Mouse (Mus musculus) left cerebral cortex, postnatal 36 days (tissue): Measurements from ENCODE around the gene Trpm3. TPM values are rescaled to one million over a fixed set of nuclear protein-coding genes. Genes with fewer than 3 reads are reported as not detected.
A peak's percentile ranks its signal among the peaks of the same experiment; 100 is the strongest.

Experiments
- DNase-seq, 2 experiments: peaks; one replicate each; pipeline ENCODE4 v3.0.0; 2021 to 2022; ENCODE audit warnings: low spot score in 2 of 2, mixed read lengths in 1 of 2
- intact Hi-C: fragments of 180-260 bp; cut with DNase I; formaldehyde crosslinking; loops from one replicate; pipeline ENCODE4 v1.15.1; 2025
- total RNA-seq, 2 experiments: library from RNA; stranded (reverse); gene quantifications; 2 replicates each; pipeline ENCODE4 v1.2.3; 2021

Gene Trpm3
- total RNA-seq, 2 experiments from 2014 or later: 26.6 to 37.4 TPM

DNA sequence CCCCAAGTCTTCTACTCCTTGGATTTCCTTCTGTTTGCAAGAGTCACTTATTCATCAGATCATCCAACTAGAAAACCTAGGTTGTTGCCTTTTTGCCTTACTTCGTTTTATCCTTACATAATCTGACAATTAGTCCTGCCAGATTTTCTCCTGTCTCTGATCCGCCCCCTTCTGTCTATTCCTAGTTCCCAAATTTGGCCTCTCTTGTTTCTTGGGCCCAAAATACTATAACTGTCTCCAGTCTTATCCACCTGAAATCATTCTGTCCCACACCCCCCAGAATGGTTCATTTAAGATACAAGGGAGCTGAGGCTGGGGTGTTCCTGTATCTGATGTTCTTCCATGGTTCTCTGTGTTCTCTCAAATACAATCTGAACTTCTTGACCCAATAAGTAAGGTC is 318.1 kb downstream of the Trpm3 start:
- no peak for DNase-seq
- intact Hi-C loops: no loop called here

DNA sequence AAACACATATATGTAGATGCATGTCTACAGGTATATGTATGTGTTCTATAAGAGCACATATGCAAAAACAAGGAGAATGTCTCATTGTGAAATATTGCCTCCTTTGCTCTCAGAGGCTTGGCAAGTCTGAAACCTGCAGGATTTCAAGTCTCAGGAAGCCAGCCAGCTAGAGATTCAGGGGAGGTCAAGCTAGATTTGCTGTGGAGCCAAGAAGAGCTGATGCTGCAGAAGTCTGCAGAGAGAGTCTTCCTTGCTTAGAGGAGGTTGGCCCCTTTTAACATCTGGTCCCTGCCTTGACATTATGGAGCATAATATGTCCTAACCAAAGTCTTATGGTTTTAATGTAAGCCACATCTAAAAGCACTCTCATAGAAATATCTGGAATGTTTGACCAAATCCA is 323.2 kb downstream of the Trpm3 start:
- DNase-seq: no peak
- intact Hi-C loops: loop anchor here (5.0 to 10.0 kb wide), 2 partner anchors 120 to 143 kb away; no protein-coding TSS in a partner anchor

DNA sequence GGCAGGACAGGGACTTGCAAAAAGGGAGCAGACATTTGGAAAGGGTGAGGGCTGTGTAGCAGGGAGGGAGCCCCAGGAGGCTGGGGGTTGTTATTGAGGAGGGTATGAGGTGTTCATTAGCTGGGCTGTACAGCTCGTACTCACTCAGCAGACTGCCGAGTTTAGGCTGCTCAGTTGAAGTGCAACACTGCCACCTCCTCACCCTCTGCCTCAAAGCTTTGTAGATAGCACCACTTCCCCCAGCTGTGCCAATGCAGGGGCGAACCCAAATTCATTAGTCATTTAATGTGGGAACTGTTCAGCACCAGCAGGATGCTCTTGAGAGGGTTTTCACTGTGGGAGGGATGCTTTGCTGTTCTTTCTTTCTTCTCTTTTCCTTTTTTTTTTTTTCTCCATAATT is 324.7 kb downstream of the Trpm3 start:
- intact Hi-C loops: loop anchor here (5.0 to 10.0 kb wide), 2 partner anchors 121 to 141 kb away; no protein-coding TSS in a partner anchor
- DNase-seq: peak; percentile 75 to 76

DNA sequence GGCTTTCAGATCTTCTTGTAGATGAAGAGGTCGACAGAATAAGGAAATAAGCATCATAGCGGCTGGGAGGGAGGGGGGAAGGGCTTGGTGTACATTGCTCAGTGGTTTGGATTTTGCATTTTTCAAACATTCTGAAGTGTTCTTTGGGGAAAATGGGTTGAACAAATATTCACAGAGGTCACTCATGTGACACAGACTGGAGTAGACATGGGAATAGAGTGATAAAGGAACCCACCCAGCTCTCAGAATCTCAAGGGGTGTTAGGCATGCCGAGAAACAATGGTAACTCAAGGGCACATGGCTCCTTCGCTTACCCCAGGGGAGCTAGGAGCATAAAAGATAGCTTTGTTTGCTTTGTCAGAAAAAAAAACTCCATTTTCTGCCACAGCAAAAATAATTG is 330.8 kb downstream of the Trpm3 start:
- intact Hi-C loops: loop anchor here (10.0 kb wide), 1 partner anchor 135 kb away; no protein-coding TSS in a partner anchor
- no peak for DNase-seq

DNA sequence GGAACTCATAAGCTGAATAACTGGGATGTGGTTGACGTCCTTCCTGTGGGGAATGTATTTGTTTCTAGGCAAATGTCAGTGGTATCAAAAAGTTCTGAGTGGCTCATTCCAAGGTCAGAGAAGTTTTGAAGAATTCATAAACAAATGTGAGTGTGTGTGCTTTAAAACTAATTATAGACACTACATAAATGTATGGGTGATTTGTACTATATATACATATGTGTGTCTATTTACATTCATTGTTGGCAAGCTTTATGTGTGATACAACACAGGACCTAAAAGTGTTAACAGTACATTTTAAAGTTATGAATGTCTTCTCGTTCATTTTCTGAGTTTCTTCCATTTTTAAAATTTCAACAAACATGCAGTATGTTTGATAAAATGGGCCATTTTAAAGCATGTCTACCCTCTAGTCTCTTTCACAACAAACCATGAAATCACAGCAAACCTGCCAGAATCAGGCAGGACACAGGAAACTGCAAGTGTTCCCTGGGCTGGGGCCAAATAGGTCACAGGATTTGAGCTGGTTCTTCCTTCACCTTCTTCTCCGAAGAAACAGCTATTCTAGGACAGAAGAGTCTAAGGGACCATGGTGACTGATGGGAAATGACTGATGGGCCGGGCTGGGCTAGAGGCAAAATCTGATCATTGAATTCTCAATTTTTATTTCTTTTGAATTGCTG is 334.3 kb downstream of the Trpm3 start:
- intact Hi-C loops: no loop called here
- no peak for DNase-seq

DNA sequence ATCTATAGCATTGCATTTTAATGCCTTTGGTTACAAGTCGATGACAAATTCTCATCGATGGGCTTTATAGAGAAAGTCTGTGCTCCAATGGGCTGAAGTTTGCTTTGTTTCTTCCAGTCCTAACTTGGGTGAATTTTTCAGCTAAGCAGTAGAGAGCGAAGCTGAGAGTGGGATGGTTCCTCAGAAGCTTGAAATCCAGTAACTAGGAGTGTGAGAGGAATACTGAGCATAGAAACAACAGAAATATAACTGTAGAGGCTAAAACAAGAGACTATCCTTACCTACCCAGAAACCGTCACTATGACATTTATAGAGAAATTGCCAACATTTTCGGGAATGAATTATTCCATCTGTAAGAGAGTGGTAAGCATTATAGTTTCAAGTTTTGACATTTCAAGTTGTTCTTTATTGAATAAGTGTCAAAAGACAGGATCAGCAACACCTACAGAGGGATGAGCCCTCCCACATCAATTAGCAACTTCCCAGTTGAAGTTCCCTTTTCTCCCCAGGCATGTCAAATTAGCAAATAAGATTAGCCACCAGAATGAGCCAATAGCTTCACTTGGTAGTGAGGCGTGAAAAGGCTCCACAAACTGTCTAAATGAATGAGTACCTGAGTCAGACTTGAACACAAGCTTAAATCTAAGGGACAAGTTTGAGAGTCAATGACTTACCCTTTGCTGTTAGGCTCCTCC is 339.6 kb downstream of the Trpm3 start:
- intact Hi-C loops: no loop called here
- DNase-seq: no peak

DNA sequence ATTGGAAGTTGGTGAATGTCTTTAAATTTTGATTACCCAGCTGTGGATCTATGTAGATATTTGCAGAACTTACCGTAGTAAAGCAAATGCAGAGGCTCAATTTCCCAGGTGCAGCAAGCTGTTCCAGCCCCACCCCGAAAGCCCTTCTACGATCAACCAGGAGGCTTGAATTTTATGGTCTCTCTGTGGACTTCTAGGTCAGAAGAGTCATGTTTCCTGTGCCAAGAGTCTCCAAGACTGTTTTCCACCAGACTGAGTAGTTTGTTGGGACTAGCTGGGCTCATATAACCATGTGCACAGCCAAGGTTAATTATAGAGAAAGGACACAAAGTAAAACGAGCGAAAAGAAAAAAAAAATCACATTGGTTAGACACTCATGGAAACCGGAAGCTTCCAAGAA is 364.6 kb downstream of the Trpm3 start:
- intact Hi-C loops: no loop called here
- no peak for DNase-seq

DNA sequence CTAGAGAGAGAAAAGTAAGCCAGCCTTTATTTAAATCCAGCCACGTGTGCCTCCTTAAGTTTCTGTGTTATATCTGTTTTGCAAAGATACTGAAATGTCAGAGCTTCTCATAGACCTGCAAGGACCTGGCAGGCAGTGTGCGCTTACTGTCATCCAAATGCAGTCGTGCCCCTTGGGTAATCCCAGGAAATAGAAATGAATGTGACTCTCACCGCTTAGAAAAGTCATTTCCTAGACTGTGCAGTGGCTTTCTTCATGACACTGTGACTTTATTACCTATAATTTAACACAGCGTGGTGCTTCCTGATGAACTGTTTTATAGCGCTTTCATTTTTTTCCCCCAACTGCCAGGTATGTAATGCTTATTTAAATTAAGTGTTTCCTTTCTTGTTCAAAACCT is 379.7 kb downstream of the Trpm3 start:
- no peak for DNase-seq
- intact Hi-C loops: no loop called here

DNA sequence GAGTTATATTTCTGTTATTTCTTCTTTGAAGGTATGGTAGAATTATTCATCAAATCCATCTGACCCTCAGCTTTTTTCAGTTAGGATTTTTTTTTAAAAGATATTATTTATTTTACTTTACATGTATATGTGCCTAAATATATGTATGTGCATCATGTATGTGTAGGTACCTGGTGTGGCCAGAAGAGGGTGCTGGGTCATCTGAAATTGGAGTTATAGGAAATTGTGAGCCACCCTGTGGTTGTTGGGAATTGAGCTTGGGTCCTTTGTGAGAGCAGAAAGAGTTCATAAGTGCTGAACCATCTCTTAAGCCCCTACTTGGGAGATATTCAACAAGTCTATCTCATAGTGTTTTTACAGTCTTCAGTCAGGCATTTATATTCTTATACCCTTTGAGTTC is 389.1 kb downstream of the Trpm3 start:
- intact Hi-C loops: no loop called here
- no peak for DNase-seq

DNA sequence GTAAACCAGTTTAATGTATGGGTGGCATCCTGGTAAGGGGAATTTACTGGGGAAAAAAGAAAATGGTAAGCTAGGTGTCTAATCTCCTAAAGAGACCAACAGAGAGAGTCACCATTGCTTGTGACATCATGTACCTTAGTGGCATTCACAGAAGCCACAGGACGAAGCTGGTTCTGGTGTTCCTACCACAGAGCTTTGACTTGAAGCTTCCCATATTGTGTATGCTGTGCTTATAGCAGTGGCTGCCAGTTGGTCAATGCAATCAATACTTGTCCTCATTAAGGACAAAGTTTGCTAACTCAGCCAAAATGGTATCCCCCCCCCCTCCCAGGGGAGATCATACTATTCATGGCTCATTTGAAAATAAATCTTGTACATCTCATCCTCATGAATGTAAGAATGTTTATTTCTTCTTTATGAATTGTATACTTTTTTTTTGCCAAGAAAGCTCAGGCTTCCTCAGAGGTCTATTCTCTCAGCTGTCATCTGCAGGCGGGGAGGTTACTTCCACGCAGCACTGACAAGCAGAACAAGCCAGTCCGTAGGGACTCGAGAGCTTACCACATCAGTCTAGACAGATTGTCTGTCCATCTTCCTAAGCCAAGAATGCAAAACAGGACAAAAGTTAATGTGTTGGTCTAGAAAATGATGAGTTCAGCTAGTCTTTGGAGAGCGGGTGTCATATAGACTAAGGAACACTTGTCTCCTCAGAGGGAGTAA is 404.3 kb downstream of the Trpm3 start:
- DNase-seq: no peak
- intact Hi-C loops: no loop called here

DNA sequence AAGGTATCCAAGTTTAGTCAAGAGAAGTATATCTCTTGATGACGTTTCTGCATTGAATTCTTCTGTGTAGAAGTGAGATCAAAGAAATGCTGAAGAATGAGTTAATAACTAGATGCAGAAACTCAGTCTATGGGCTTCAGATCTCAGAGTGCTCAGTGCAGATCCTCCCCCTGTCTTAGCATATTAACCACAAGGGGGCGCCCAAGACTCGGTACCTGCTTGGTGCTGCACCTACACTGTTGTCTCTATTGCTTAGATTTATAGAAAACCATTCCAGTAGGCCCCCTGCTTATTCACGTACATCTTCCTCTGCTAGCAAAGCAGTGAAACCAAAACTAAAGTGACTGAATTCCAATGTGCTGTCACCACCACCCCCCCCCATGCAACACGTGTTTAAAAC is 413.3 kb downstream of the Trpm3 start:
- intact Hi-C loops: loop anchor here (2.0 to 5.0 kb wide), 3 partner anchors 79 to 330 kb away; no protein-coding TSS in a partner anchor
- peak; percentile 54 to 56 for DNase-seq

DNA sequence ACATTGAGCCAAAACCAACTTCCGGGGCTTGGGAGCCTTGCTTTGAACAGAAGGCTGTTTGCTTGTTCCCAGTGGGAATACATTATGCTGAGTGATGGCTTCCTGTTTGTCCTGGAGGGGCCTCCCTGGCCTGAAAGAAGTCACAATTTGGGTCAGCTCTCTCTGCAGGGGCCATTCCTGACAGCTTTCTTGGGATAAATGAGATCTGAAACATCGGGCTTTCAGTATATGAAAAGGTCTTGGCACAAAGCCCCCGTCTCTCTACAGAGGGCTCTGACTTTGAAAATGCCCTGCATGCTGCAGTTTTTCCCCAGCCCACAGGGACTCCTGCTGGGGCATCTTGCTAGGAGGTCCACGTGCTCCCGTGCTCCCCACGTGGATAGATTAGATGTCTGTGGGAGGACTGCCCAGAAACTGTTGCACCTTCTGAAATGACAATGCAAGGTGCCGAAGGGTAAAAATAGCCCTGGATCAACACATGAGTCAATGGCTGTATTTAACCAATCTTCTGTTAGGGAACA is 415.6 kb downstream of the Trpm3 start:
- DNase-seq: peak; percentile 25 to 42
- intact Hi-C loops: loop anchor here (5.0 kb wide), 2 partner anchors 217 to 328 kb away; no protein-coding TSS in a partner anchor

DNA sequence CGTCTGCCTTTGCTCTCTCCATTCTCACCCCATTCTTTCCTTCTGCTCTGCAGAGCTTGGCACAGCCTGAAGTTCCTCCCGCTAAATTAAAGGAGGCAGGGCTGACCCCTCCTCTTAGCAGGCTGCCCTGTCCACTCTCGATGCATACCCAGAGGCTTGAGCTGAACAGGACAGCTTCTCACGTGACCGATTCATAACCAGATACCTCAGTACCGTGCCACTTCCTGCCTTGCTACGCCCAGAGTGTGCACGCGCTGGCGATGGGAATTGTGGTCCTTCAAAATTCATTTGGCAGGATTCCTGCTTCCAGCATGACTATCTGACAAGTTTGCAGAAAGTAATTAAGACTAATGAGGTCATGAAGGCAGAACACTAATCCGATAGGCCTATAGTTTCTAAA is 433.6 kb downstream of the Trpm3 start:
- DNase-seq: no peak
- intact Hi-C loops: no loop called here

DNA sequence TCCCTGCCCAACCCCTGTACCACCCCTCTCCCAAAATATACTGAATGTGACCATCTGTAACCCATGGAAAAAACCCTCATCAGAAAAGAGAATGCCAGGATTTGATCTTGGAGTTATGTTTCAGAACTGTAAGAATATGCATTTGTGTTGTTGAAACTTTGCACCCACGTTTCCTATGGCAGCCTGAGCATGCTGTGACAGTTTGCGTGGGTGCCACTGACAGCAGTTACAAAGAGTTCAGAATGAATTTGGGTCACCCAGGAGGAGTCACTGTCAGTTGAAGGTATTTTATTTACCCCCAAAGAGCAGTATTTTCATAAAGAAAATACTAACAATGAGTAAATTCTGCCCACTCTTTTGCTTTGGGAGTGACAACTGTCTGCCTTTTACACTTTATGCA is 434.0 kb downstream of the Trpm3 start:
- intact Hi-C loops: no loop called here
- DNase-seq: no peak

DNA sequence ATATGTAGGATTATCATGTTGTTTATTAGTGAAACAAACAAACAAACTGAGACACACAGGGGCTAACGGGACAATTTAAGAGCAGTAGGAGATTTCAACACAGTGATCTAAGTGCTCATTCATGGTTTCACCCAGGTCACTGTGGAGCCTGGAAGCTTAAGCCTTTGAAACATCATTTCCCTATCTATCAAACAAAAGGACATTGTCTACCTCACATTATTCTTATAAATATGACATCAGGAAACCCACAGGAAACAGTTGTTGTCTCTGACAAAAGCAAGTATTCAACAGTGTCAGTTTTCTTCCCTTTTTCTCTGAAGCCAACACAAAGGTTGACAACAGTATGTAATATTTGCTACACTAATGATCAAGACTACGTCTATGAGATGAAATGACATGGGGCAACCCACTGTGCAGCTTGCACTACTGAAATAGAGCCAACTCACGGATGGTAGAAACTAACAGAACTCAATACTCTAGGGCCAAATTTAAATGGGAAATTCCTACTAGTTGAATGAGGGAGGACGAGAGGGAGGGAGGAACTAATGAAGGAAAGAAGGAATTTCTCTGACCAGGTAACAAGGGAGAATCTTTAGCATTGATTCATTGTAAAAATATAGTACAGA is 443.4 kb downstream of the Trpm3 start:
- no peak for DNase-seq
- intact Hi-C loops: no loop called here

DNA sequence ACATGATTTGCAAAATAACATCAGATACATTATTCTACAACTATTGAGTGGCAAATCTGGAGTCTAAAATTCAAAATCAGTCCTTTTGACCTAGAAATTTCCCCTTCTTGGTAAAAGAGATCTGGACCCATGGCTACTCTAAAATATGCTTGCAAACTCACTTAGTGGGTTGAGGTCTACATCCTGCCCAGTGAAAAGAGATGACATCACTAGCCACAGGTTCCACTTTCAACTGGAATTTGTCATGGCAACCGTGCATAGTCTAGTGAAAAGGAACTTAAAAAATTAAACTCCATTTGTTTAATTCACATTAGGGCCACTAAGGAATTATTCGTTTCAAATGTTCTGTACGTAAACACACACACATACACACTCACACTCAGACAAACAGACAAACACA is 455.6 kb downstream of the Trpm3 start:
- intact Hi-C loops: no loop called here
- no peak for DNase-seq

DNA sequence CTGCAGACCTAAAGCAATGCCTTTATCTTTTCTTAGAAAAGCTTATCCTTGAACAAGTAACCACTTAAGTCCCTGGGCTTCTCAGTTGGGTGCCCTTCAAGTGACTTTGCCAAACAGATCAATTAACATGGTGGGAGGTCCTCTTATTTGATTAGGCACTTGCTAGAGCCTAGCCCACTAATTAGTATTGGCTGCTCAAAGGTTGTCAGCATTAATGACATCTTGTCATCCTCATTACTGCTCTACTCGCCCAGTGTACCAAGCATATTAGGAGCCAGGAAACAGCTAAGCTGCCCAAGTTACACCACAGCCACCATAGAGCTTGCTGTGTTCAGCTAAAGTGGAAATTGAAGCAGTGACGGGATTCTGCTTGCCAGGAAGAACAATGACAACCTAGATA is 456.4 kb downstream of the Trpm3 start:
- intact Hi-C loops: no loop called here
- no peak for DNase-seq

DNA sequence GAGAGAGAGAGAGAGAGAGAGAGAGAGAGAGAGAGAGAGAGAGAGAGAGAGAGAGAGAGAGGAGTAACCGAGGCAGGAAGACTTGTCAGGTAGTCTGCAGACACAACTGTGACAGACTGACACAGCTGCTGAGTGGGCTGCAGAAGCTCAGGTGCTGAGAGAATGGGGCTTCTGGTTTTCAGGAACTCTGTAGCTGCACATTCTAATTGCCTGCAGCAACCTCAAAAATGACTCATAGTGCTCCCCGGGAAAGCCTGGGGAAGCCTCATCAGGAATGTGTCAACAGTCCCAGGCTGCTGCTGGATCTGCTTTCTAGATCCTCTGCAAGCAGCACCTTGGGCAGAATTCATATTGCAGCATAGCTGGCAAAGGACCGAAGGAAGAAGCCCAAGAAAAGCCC is 457.9 kb downstream of the Trpm3 start:
- intact Hi-C loops: no loop called here
- peak; percentile 57 to 59 for DNase-seq

DNA sequence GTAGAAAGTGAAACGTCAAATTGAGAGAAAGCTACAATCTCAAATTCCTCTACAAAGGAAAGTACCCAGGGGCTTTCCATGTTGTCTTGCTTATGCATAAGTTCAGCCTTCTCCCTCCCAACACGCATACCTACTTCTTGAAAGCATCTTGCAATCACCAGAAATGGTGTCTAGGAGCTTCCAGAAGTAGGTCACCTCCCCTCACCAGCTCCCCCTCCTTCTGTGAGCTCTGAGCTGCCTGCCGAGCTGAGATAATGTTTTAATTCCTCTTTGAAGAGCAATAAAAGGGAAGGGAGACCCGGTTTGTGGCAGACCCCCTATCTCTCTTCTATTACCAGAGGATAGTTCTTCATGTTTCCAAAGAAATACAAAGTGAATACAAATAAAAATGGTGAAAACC is 465.5 kb downstream of the Trpm3 start:
- intact Hi-C loops: loop anchor here (10.0 kb wide), 1 partner anchor 140 kb away; no protein-coding TSS in a partner anchor
- no peak for DNase-seq
